Mouse (Mus musculus) small intestine, adult 2 months (tissue): ENCODE measurements around the gene Serpinf2.

Experiments used
- CTCF ChIP-seq: fragments of 200-500 bp; IDR thresholded peaks from 2 replicates; pipeline ENCODE4 v1.5.1; 2012; ENCODE audit warnings: low read depth, mild to moderate bottlenecking, control low read depth, inconsistent platforms, low read length, moderate library complexity, mixed read lengths; ENCODE audit not compliant: insufficient replicate concordance, insufficient read length; ENCODE audit errors: extremely low read depth
- POLR2A ChIP-seq: fragments of 200-500 bp; IDR thresholded peaks from 2 replicates; pipeline ENCODE4 v1.6.1; 2012; ENCODE audit warnings: low read depth, mild to moderate bottlenecking, control low read depth, inconsistent platforms, low read length, moderate library complexity

- TF ChIP-seq CTCF (no peak), POLR2A (no peak)
These were observed 8.1 kb downstream of the Serpinf2 start for GRCm38 (mm10) chr11:75431307-75431706.
